Mouse (Mus musculus) stomach, embryonic 16.5 days (tissue): ENCODE results near the gene Ctnnd2. TPM values are rescaled to one million over a fixed set of nuclear protein-coding genes. Genes with fewer than 3 reads are reported as not detected.

ENCODE experiments used
- ATAC-seq: fragments of 200-750 bp; cut with Nextera tagmentation; 2 replicates; pipeline ENCODE4 v1.8.0; 2017; ENCODE audit warnings: moderate number of reproducible peaks, moderate TSS enrichment; ENCODE audit not compliant: insufficient read depth, low FRiP score
- H3K27ac ChIP-seq: fragments of 300-500 bp; sonication (generic); 2 replicates; pipeline ENCODE4 v1.5.1; 2014; ENCODE audit warnings: low read length
- H3K27me3 ChIP-seq: fragments of 300-500 bp; sonication (generic); 2 replicates; pipeline ENCODE4 v1.6.1; 2014; ENCODE audit warnings: low read length, control low read depth, mixed read lengths; ENCODE audit not compliant: control insufficient read depth, insufficient read depth
- H3K36me3 ChIP-seq: fragments of 300-500 bp; sonication (generic); 2 replicates; pipeline ENCODE4 v1.6.1; 2014; ENCODE audit warnings: low read length; ENCODE audit not compliant: control insufficient read depth, insufficient read depth
- H3K4me1 ChIP-seq: fragments of 300-500 bp; sonication (generic); 2 replicates; pipeline ENCODE4 v1.6.1; 2014; ENCODE audit warnings: low read length, control low read depth, mixed read lengths; ENCODE audit not compliant: control insufficient read depth, insufficient read depth
- H3K4me2 ChIP-seq: fragments of 300-500 bp; sonication (generic); 2 replicates; pipeline ENCODE4 v1.6.1; 2014; ENCODE audit warnings: low read depth, low read length, mixed read lengths
- H3K4me3 ChIP-seq: fragments of 300-500 bp; sonication (generic); replicated peaks from 2 replicates; pipeline ENCODE4 v1.5.1; 2014; ENCODE audit warnings: mild to moderate bottlenecking, low read length
- H3K9ac ChIP-seq: fragments of 300-500 bp; sonication (generic); 2 replicates; pipeline ENCODE4 v1.6.1; 2014; ENCODE audit warnings: low read length
- H3K9me3 ChIP-seq: fragments of 300-500 bp; sonication (generic); replicated peaks from 2 replicates; pipeline ENCODE4 v1.6.1; 2016; ENCODE audit warnings: low read length, control low read depth; ENCODE audit not compliant: control insufficient read depth
- WGBS: fragments of 180-500 bp; shearing (Covaris S2); extraction: QIAGEN DNeasy Blood & Tissue Kit; methylation state at CpG from one replicate; pipeline ENCODE4 v1.1.7; 2014; 5-methylcytosine and 5-hydroxymethylcytosine counted together
- polyA plus RNA-seq: library from polyadenylated mRNA; unstranded; fragments of >200 nt; fragmentation: Nextera tagmentation; extraction: Ambion mirVana; gene quantifications from 2 replicates; pipeline ENCODE4 v1.2.1, GENCODE M21; 2015

The Ctnnd2 gene
- polyA plus RNA-seq, 1 experiment from 2014 or later: 2.6 TPM

DNA sequence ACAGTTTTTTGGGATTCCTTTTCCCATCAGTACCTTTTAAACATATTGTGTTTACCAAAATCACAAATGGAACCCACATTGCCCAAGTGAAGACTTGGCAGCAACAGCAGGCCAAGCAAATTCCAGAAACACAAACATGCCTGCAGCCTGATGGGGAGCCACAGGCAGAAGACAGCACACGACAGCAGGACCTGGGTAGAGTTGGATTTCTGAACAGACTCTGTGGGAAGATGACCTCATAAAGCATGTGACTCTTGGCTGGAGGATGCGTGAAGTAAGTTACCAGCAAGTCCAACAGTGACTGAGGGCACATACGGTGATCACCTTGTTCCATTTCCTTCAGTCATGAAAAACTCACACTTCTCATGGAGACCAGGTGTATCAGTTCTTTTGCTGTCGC is 43.5 kb downstream of the Ctnnd2 start:
- H3K27me3 ChIP-seq: no peaks in the 10 kb centered on the region
- no peaks in the 10 kb centered on the region for H3K36me3 ChIP-seq
- no peak overlapping the region for H3K9ac ChIP-seq

DNA sequence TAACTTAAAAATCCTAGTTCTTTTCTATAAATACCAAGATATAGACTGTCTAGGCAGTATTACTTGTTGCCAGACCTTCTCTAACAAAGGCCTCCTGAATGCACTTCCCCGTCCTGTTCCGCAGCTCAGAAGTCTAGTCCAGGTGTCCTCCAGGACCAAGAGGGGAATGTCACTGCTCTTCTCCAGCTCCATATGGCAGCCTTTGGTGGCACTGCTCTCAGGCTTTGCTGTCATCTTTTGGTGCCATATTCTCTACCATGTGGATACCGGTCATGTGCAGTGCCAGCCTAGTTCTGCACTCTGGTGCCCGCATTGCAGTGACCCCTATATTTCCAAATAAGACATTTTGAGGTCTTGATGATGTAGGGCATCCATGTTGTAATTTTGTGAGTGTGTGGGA is 56.7 kb downstream of the Ctnnd2 start:
- WGBS: 91% methylated on average over 4 of the region's 4 CpGs
- Histone ChIP-seq H3K4me3 (no peak overlapping the region), H3K4me1 (no peaks in the 10 kb centered on the region), H3K9ac (no peak overlapping the region), H3K4me2 (no peak overlapping the region), H3K27me3 (no peaks in the 10 kb centered on the region), H3K36me3 (no peaks in the 10 kb centered on the region), H3K9me3 (no peaks in the 10 kb centered on the region), H3K27ac (no peak overlapping the region)
- no peak for ATAC-seq

More for the DNA sequence above, 43.5 kb downstream of the Ctnnd2 start:
- no peak overlapping the region for H3K4me3 ChIP-seq
- H3K4me2 ChIP-seq: no peak overlapping the region
- no peaks in the 10 kb centered on the region for H3K4me1 ChIP-seq
- ATAC-seq: no peak
- no peaks in the 10 kb centered on the region for H3K9me3 ChIP-seq
- H3K27ac ChIP-seq: no peak overlapping the region
- WGBS: 73% methylated on average over 4 of the region's 4 CpGs

DNA sequence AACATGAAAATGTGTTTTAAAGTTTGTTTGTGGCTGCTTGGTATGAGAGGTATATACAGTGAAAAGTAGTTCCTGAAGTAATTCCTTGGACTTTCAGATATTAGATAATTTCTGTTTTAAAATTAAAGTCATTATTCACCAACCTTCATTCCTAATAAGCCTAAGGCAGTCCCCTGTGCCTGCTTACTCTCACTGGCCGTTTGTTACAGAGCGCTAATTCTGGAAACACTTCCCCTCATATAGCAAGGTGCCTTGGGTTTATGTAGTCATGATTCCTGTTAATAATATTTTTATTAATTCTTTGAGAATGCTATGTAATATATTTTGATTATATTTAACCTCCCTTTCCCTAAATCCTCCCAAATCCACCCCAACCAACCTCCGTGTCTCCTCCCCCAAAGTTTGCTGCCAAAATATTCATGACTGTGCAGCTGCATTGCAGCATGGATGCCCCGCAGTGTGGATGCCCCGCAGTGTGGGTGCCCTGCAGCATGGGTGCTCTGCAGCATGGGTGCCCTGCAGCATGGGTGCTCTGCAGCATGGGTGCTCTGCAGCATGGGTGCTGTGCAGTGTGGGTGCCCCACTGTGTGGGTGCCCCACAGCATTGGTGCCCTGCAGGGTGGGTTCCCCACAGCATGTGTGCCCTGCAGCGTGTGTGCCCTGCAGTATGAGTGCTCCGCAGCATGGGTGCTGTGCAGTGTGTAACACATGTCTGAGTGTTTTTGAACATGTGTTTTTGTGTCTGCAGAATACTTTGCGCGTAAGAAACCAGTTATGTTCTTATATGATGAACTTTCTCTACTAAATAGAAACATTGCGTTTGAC is 63.0 kb downstream of the Ctnnd2 start:
- ATAC-seq: no peak
- no peak overlapping the region for H3K4me3 ChIP-seq

DNA sequence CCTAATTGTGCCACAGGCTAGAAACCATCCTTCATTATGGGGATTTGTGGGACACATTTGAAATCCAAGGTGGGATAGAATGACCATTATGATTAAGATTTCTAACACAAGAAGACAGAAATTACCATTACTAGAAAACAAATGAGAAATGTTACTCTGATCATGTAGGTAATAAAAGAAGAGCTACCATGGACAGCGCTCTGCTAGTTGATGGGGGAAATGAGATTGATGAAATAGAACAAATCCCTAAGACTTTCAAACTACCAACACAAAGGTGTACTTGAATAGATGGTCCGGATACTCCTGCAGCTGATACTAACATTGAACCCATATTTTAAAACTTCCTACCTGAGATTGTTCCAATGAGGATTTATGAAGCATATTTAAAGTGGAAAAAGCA is 68.5 kb downstream of the Ctnnd2 start:
- Histone ChIP-seq H3K27me3 (no peaks in the 10 kb centered on the region), H3K36me3 (no peaks in the 10 kb centered on the region), H3K4me1 (no peaks in the 10 kb centered on the region), H3K4me2 (no peak overlapping the region), H3K9ac (no peak overlapping the region), H3K4me3 (no peak overlapping the region), H3K9me3 (no peaks in the 10 kb centered on the region), H3K27ac (no peak overlapping the region)
- 81% methylated on average over 2 of the region's 2 CpGs for WGBS
- ATAC-seq: no peak

More for the DNA sequence above, 63.0 kb downstream of the Ctnnd2 start:
- Histone ChIP-seq H3K27ac (no peak overlapping the region), H3K9me3 (no peaks in the 10 kb centered on the region), H3K36me3 (no peaks in the 10 kb centered on the region), H3K4me2 (no peak overlapping the region), H3K4me1 (no peaks in the 10 kb centered on the region), H3K27me3 (no peaks in the 10 kb centered on the region), H3K9ac (no peak overlapping the region)
- WGBS: 87% methylated on average over 10 of the region's 10 CpGs

DNA sequence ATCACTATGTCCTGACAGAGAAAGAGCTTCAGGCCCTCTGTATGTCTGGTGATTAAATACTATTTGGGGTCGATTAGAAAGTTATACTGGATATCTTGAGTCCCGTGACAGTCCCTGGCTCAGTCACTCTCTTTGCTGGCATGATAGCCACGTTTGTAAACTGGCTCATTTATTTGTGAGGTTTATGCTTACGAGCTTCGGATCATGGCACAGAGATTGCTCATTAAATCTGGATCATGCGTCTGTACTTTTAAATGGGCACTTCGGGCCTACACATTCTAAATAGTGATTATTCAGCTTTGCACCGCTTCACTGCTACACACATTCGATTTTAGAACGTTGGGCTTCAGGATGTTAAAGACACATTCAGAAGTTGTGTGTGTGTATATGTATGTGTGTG is 96.4 kb downstream of the Ctnnd2 start:
- 89% methylated on average over 10 of the region's 10 CpGs for WGBS
- H3K4me2 ChIP-seq: no peak overlapping the region
- ATAC-seq: no peak

DNA sequence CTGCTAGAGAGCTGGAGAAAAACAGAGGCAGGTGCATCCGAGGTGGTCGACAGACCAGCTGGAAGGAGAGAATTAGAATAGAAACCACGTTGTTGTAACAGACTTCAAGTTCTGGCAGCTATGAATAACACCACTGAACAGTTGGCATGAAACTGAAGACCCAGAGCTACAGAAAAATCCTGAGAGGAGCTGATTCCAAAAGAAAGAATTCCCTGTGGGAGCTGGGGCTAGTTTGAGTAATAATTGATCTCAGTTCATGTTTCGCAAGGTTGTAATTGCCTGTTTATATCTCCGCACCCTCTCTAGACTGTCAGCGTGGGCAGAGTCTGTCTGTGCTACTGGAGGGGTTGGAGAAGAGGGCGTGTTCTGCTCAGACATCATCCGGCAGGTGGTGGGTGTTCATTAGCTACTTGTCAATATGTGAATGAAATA is 98.8 kb downstream of the Ctnnd2 start:
- WGBS: 64% methylated on average over 8 of the region's 8 CpGs
- Histone ChIP-seq H3K9ac (no peak overlapping the region), H3K36me3 (no peaks in the 10 kb centered on the region), H3K27ac (no peak overlapping the region), H3K4me2 (no peak overlapping the region), H3K27me3 (no peaks in the 10 kb centered on the region), H3K9me3 (no peaks in the 10 kb centered on the region), H3K4me1 (no peaks in the 10 kb centered on the region), H3K4me3 (no peak overlapping the region)
- ATAC-seq: no peak

More for the DNA sequence above, 96.4 kb downstream of the Ctnnd2 start:
- Histone ChIP-seq H3K27me3 (no peaks in the 10 kb centered on the region), H3K9me3 (no peaks in the 10 kb centered on the region), H3K4me1 (no peaks in the 10 kb centered on the region), H3K36me3 (no peaks in the 10 kb centered on the region), H3K9ac (no peak overlapping the region), H3K4me3 (no peak overlapping the region), H3K27ac (no peak overlapping the region)

DNA sequence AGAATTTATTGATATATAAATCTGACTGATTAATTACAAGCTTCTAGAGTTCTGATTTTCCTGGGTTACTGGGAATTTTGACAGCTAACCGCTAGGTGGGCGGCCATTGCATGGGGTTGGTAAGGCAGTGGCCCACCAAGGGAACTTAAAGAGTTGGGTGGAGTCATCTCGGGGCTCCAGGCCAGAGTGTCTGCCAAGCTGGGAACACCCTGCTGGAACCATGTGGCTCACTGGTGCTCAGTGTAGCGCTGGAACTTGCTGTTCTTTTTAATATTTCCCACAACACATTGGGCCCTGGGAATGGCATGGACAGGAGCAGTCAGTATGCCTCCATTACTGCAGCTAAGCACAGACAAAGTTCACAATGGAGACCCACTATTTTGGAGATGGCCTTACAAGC is 99.9 kb downstream of the Ctnnd2 start:
- Histone ChIP-seq H3K4me3 (no peak overlapping the region), H3K9me3 (no peaks in the 10 kb centered on the region), H3K27me3 (no peaks in the 10 kb centered on the region), H3K9ac (no peak overlapping the region), H3K36me3 (no peaks in the 10 kb centered on the region), H3K4me2 (no peak overlapping the region), H3K27ac (no peak overlapping the region), H3K4me1 (no peaks in the 10 kb centered on the region)
- WGBS: 88% methylated on average over 4 of the region's 4 CpGs
- no peak for ATAC-seq

DNA sequence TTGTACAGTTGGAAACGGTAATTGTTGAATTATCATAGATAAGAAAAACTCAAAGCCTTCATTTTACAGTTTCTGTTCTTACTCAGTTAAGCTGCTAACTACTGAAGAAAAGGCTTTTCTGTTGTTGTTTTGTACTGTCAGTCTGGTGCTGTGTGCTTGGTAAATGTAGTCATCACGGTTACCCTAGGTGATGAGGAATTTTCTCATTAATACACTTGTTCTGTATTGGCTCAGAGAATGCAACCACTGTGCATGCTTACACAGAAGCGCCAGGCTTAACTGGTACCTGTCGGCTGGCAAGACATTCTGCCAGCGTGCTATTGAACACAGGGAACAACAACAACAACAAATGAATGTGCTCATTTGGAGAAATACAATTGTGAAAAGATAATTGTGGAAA is 103.3 kb downstream of the Ctnnd2 start:
- Histone ChIP-seq H3K4me3 (no peak overlapping the region), H3K4me2 (no peak overlapping the region), H3K36me3 (no peaks in the 10 kb centered on the region), H3K9ac (no peak overlapping the region), H3K27me3 (no peaks in the 10 kb centered on the region), H3K9me3 (no peaks in the 10 kb centered on the region), H3K4me1 (no peaks in the 10 kb centered on the region), H3K27ac (no peak overlapping the region)
- WGBS: 90% methylated on average over 5 of the region's 5 CpGs
- no peak for ATAC-seq

DNA sequence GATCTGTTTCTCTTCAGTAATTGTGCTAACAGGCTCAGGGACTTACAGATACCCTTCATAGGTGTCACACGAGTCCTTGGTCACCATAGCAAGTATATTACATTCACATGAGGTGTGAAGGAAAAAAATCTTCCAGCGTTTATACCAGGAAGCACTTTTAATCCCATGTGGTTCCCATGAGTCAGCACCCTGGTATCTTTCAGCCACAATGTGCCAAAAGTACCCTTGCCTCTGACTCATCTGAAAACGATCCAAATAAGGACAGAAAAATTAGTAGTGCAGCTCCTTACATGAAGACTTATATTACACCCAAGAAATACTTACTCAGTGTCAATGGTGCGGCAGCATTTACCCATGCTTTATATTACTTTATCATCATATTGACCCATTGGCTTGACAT is 104.3 kb downstream of the Ctnnd2 start:
- Histone ChIP-seq H3K4me3 (no peak overlapping the region), H3K27me3 (no peaks in the 10 kb centered on the region), H3K27ac (no peak overlapping the region), H3K4me2 (no peak overlapping the region), H3K36me3 (no peaks in the 10 kb centered on the region), H3K4me1 (no peaks in the 10 kb centered on the region), H3K9me3 (no peaks in the 10 kb centered on the region), H3K9ac (no peak overlapping the region)
- 76% methylated on average over 4 of the region's 4 CpGs for WGBS
- ATAC-seq: no peak
